Mouse (Mus musculus) kidney, postnatal 0 days (tissue): Measurements from ENCODE around the gene Ankrd9. TPM values are rescaled to one million over a fixed set of nuclear protein-coding genes. Genes with fewer than 3 reads are reported as not detected.

Experiments
- ATAC-seq: fragments of 200-750 bp; cut with Nextera tagmentation; replicated peaks from 2 replicates; pipeline ENCODE4 v1.8.0; 2017; ENCODE audit warnings: low read depth, moderate number of reproducible peaks, moderate TSS enrichment, moderate library complexity; ENCODE audit not compliant: low FRiP score
- DNase-seq: peaks from one replicate; pipeline ENCODE4 v3.0.0-alpha.2; 2016; ENCODE audit warnings: low spot score
- H3K27ac ChIP-seq: fragments of 300-500 bp; sonication (generic); 2 replicates; pipeline ENCODE4 v1.5.1; 2014; ENCODE audit warnings: mild to moderate bottlenecking
- H3K27me3 ChIP-seq: fragments of 300-500 bp; sonication (generic); 2 replicates; pipeline ENCODE4 v1.6.1; 2014; ENCODE audit warnings: low read length, mixed read lengths; ENCODE audit not compliant: insufficient read depth
- H3K36me3 ChIP-seq: fragments of 300-500 bp; sonication (generic); 2 replicates; pipeline ENCODE4 v1.6.1; 2014; ENCODE audit warnings: low read length, mixed read lengths; ENCODE audit not compliant: insufficient read depth
- H3K4me1 ChIP-seq: fragments of 300-500 bp; sonication (generic); replicated peaks from 2 replicates; pipeline ENCODE4 v1.6.1; 2014; ENCODE audit warnings: antibody characterized with exemption, low read length, mixed read lengths; ENCODE audit not compliant: insufficient read depth
- H3K4me2 ChIP-seq: fragments of 300-500 bp; sonication (generic); 2 replicates; pipeline ENCODE4 v1.6.1; 2014; ENCODE audit warnings: mild to moderate bottlenecking, low read length, moderate library complexity, mixed read lengths
- H3K4me3 ChIP-seq: fragments of 300-500 bp; sonication (generic); replicated peaks from 2 replicates; pipeline ENCODE4 v1.5.1; 2014; ENCODE audit warnings: low read depth, low read length
- H3K9ac ChIP-seq: fragments of 300-500 bp; sonication (generic); 2 replicates; pipeline ENCODE4 v1.6.1; 2014; ENCODE audit warnings: low read depth, low read length
- H3K9me3 ChIP-seq: fragments of 300-500 bp; sonication (generic); replicated peaks from 2 replicates; pipeline ENCODE4 v1.6.1; 2016; ENCODE audit warnings: low read length, inconsistent platforms, mixed read lengths
- CTCF ChIP-seq: IDR thresholded peaks from 2 replicates; pipeline ENCODE4 v1.5.1; 2016; ENCODE audit warnings: antibody characterized with exemption, low read depth, mild to moderate bottlenecking, moderate library complexity
- WGBS: fragments of 180-500 bp; shearing (Covaris S2); extraction: QIAGEN DNeasy Blood & Tissue Kit; methylation state at CpG from one replicate; pipeline ENCODE4 v1.1.7; 2014; 5-methylcytosine and 5-hydroxymethylcytosine counted together
- polyA plus RNA-seq: library from polyadenylated mRNA; unstranded; fragments of >200 nt; fragmentation: Nextera tagmentation; extraction: Ambion mirVana; gene quantifications from 2 replicates; pipeline ENCODE4 v1.2.1, GENCODE M21; 2015

Ankrd9 gene
- polyA plus RNA-seq, 1 experiment from 2014 or later: 19.5 TPM

- 87% methylated on average over 6 of the region's 6 CpGs for WGBS
- Histone ChIP-seq H3K27ac (no peak overlapping the region), H3K9ac (no peak overlapping the region), H3K36me3 (peaks cover 14% of the 10 kb centered on the region), H3K9me3 (no peaks in the 10 kb centered on the region), H3K4me1 (no peaks in the 10 kb centered on the region), H3K4me2 (no peak overlapping the region), H3K27me3 (no peaks in the 10 kb centered on the region), H3K4me3 (no peak overlapping the region)
- no peak for TF ChIP-seq CTCF
- no peak for DNase-seq
- ATAC-seq: no peak
These were observed 30.5 kb downstream of the Ankrd9 start for GRCm38 (mm10) chr12:110948082-110948909.

GRCm38 (mm10) chr12:110946216-110946615 lies 32.6 kb downstream of the Ankrd9 start:
- H3K4me3 ChIP-seq: no peak overlapping the region
- no peak for ATAC-seq
- no peak overlapping the region for H3K9ac ChIP-seq
- H3K4me2 ChIP-seq: no peak overlapping the region
- no peak overlapping the region for H3K27ac ChIP-seq
- H3K9me3 ChIP-seq: no peaks in the 10 kb centered on the region
- WGBS: 81% methylated on average over 7 of the region's 7 CpGs
- no peak for DNase-seq
- no peaks in the 10 kb centered on the region for H3K4me1 ChIP-seq
- H3K36me3 ChIP-seq: peaks cover 20% of the 10 kb centered on the region
- no peaks in the 10 kb centered on the region for H3K27me3 ChIP-seq
- no peak for TF ChIP-seq CTCF

GRCm38 (mm10) chr12:110940869-110941268 lies 38.0 kb downstream of the Ankrd9 start:
- Histone ChIP-seq H3K27ac (no peak overlapping the region), H3K4me1 (no peaks in the 10 kb centered on the region), H3K36me3 (peaks cover 14% of the 10 kb centered on the region; the same call in 1 of the 2 replicates), H3K4me2 (no peak overlapping the region), H3K9ac (no peak overlapping the region), H3K4me3 (no peak overlapping the region), H3K9me3 (no peaks in the 10 kb centered on the region), H3K27me3 (no peaks in the 10 kb centered on the region)
- WGBS: 85% methylated on average over 3 of the region's 3 CpGs
- DNase-seq (no peak), ATAC-seq (no peak)
- no peak for TF ChIP-seq CTCF

GRCm38 (mm10) chr12:110939385-110939784 lies 39.5 kb downstream of the Ankrd9 start:
- H3K4me1 ChIP-seq: no peaks in the 10 kb centered on the region
- no peak overlapping the region for H3K27ac ChIP-seq
- DNase-seq (no peak), ATAC-seq (no peak)
- no peaks in the 10 kb centered on the region for H3K27me3 ChIP-seq
- no peak overlapping the region for H3K4me2 ChIP-seq
- H3K9me3 ChIP-seq: no peaks in the 10 kb centered on the region
- H3K9ac ChIP-seq: no peak overlapping the region
- no peak for TF ChIP-seq CTCF
- 98% methylated on average over 5 of the region's 5 CpGs for WGBS
- 0 out of 2 replicates have a peak, but pooled peaks cover 11% of the 10 kb centered on the region for H3K36me3 ChIP-seq
- no peak overlapping the region for H3K4me3 ChIP-seq

- H3K36me3 ChIP-seq: peaks cover 15% of the 10 kb centered on the region; the same call in 1 of the 2 replicates
- no peak for TF ChIP-seq CTCF
- 92% methylated on average over 5 of the region's 5 CpGs for WGBS
These were observed 41.3 kb downstream of the Ankrd9 start for GRCm38 (mm10) chr12:110937496-110937895.

GRCm38 (mm10) chr12:110935983-110936620 lies 42.7 kb downstream of the Ankrd9 start:
- H3K36me3 ChIP-seq: peaks cover 14% of the 10 kb centered on the region; the same call in 1 of the 2 replicates
- WGBS: 61% methylated on average over 9 of the region's 9 CpGs
- H3K4me2 ChIP-seq: no peak overlapping the region
- ATAC-seq (peak; percentile 85), DNase-seq (peak; percentile 90)
- H3K4me1 ChIP-seq: no peaks in the 10 kb centered on the region
- TF ChIP-seq CTCF: peak; percentile 87
- no peaks in the 10 kb centered on the region for H3K27me3 ChIP-seq
- H3K9me3 ChIP-seq: no peaks in the 10 kb centered on the region
- no peak overlapping the region for H3K27ac ChIP-seq
- no peak overlapping the region for H3K4me3 ChIP-seq
- no peak overlapping the region for H3K9ac ChIP-seq

More at GRCm38 (mm10) chr12:110937496-110937895, 41.3 kb downstream of the Ankrd9 start:
- DNase-seq (no peak), ATAC-seq (no peak)
- Histone ChIP-seq H3K9ac (no peak overlapping the region), H3K27ac (no peak overlapping the region), H3K4me3 (no peak overlapping the region), H3K4me1 (no peaks in the 10 kb centered on the region), H3K4me2 (no peak overlapping the region), H3K9me3 (no peaks in the 10 kb centered on the region), H3K27me3 (no peaks in the 10 kb centered on the region)
